Mouse (Mus musculus) limb, embryonic 10.5 days (tissue): ENCODE data around the gene Nfyc. TPM values are rescaled to one million over a fixed set of nuclear protein-coding genes. Genes with fewer than 3 reads are reported as not detected.
A peak's percentile ranks its signal among the peaks of the same experiment; 100 is the strongest.

Experiments
- DNase-seq: peaks from one replicate; pipeline ENCODE4 v3.0.0-alpha.2; 2017; ENCODE audit warnings: low spot score
- H3K27ac ChIP-seq: fragments of 300-500 bp; sonication (generic); 2 replicates; pipeline ENCODE4 v1.5.1; 2016; ENCODE audit warnings: mild to moderate bottlenecking
- H3K27me3 ChIP-seq: fragments of 300-500 bp; sonication (generic); 2 replicates; pipeline ENCODE4 v1.6.1; 2016; ENCODE audit warnings: low read depth, mild to moderate bottlenecking; ENCODE audit not compliant: poor library complexity, severe bottlenecking
- H3K36me3 ChIP-seq: fragments of 300-500 bp; sonication (generic); 2 replicates; pipeline ENCODE4 v1.6.1; 2016; ENCODE audit warnings: mild to moderate bottlenecking, moderate library complexity
- H3K4me1 ChIP-seq: fragments of 300-500 bp; sonication (generic); 2 replicates; pipeline ENCODE4 v1.6.1; 2016
- H3K4me3 ChIP-seq: fragments of 300-500 bp; sonication (generic); 2 replicates; pipeline ENCODE4 v1.5.1; 2016; ENCODE audit warnings: mild to moderate bottlenecking, moderate library complexity
- H3K9me3 ChIP-seq: fragments of 300-500 bp; sonication (generic); replicated peaks from 2 replicates; pipeline ENCODE4 v1.6.1; 2016; ENCODE audit warnings: mild to moderate bottlenecking
- WGBS: fragments of 180-500 bp; shearing (Covaris S2); methylation state at CpG from one replicate; pipeline ENCODE4 v1.1.7; 2016; 5-methylcytosine and 5-hydroxymethylcytosine counted together
- polyA plus RNA-seq: library from polyadenylated mRNA; unstranded; fragments of >200 nt; fragmentation: Nextera tagmentation; extraction: Ambion mirVana; gene quantifications from 2 replicates; pipeline ENCODE4 v1.2.1, GENCODE M21; 2016

The Nfyc gene
- polyA plus RNA-seq, 1 experiment from 2014 or later = 129 TPM

- peaks cover 10% of the 10 kb centered on the region for H3K36me3 ChIP-seq
- no peak for DNase-seq
- no peak overlapping the region for H3K4me3 ChIP-seq
- H3K9me3 ChIP-seq = no peaks in the 10 kb centered on the region
- peaks cover 4% of the 10 kb centered on the region for H3K4me1 ChIP-seq
- H3K27me3 ChIP-seq = no peaks in the 10 kb centered on the region
- 95% methylated on average over 5 of the region's 5 CpGs for WGBS
- no peak overlapping the region for H3K27ac ChIP-seq
These were observed 33.2 kb downstream of the Nfyc start for GRCm38 (mm10) chr4:120797985-120798725.

GRCm38 (mm10) chr4:120796687-120797086, 34.7 kb downstream of the Nfyc start:
- no peaks in the 10 kb centered on the region for H3K27me3 ChIP-seq
- H3K27ac ChIP-seq = no peak overlapping the region
- no peak overlapping the region for H3K4me3 ChIP-seq
- H3K4me1 ChIP-seq = peaks cover 4% of the 10 kb centered on the region
- no peak for DNase-seq
- no peaks in the 10 kb centered on the region for H3K9me3 ChIP-seq
- peaks cover 10% of the 10 kb centered on the region for H3K36me3 ChIP-seq
- 88% methylated on average over 2 of the region's 2 CpGs for WGBS

GRCm38 (mm10) chr4:120795646-120796045, 35.7 kb downstream of the Nfyc start:
- WGBS = 91% methylated on average over 1 of the region's 1 CpGs
- H3K27ac ChIP-seq = no peak overlapping the region
- no peak overlapping the region for H3K4me3 ChIP-seq
- H3K9me3 ChIP-seq = no peaks in the 10 kb centered on the region
- H3K4me1 ChIP-seq = peaks cover 4% of the 10 kb centered on the region
- H3K36me3 ChIP-seq = peaks cover 7% of the 10 kb centered on the region
- DNase-seq = no peak
- H3K27me3 ChIP-seq = no peaks in the 10 kb centered on the region

- H3K4me1 ChIP-seq = peaks cover 4% of the 10 kb centered on the region
- H3K36me3 ChIP-seq = peaks cover 29% of the 10 kb centered on the region
- H3K9me3 ChIP-seq = no peaks in the 10 kb centered on the region
- H3K27me3 ChIP-seq = no peaks in the 10 kb centered on the region
- no peak for DNase-seq
- WGBS = 96% methylated on average over 2 of the region's 2 CpGs
- H3K4me3 ChIP-seq = no peak overlapping the region
- H3K27ac ChIP-seq = no peak overlapping the region
These were observed 38.5 kb downstream of the Nfyc start for GRCm38 (mm10) chr4:120792918-120793317.

GRCm38 (mm10) chr4:120790027-120790426, 41.3 kb downstream of the Nfyc start:
- H3K36me3 ChIP-seq = peaks cover 58% of the 10 kb centered on the region
- WGBS = 95% methylated on average over 4 of the region's 4 CpGs

GRCm38 (mm10) chr4:120755801-120756200, 75.6 kb downstream of the Nfyc start:
- H3K9me3 ChIP-seq = no peaks in the 10 kb centered on the region
- H3K4me3 ChIP-seq = no peak overlapping the region
- H3K27me3 ChIP-seq = peaks cover 22% of the 10 kb centered on the region
- DNase-seq = no peak
- WGBS = 60% methylated on average over 5 of the region's 5 CpGs
- H3K36me3 ChIP-seq = peaks cover 46% of the 10 kb centered on the region
- no peak overlapping the region for H3K27ac ChIP-seq
- no peaks in the 10 kb centered on the region for H3K4me1 ChIP-seq

More at GRCm38 (mm10) chr4:120790027-120790426, 41.3 kb downstream of the Nfyc start:
- H3K4me3 ChIP-seq = no peak overlapping the region
- H3K27me3 ChIP-seq = no peaks in the 10 kb centered on the region
- no peak overlapping the region for H3K27ac ChIP-seq
- no peak for DNase-seq
- H3K9me3 ChIP-seq = no peaks in the 10 kb centered on the region
- H3K4me1 ChIP-seq = no peaks in the 10 kb centered on the region

- Histone ChIP-seq H3K36me3 (peaks cover 41% of the 10 kb centered on the region), H3K4me1 (no peaks in the 10 kb centered on the region), H3K9me3 (no peaks in the 10 kb centered on the region), H3K27me3 (peaks cover 27% of the 10 kb centered on the region), H3K27ac (no peak overlapping the region), H3K4me3 (no peak overlapping the region)
- peak; percentile 79 for DNase-seq
- WGBS = 0% methylated on average over 1 of the region's 1 CpGs
These were observed 76.1 kb downstream of the Nfyc start for GRCm38 (mm10) chr4:120755299-120755698.

- H3K9me3 ChIP-seq = no peaks in the 10 kb centered on the region
- no peak for DNase-seq
- no peaks in the 10 kb centered on the region for H3K36me3 ChIP-seq
- no peak overlapping the region for H3K27ac ChIP-seq
- H3K4me3 ChIP-seq = no peak overlapping the region
- 35% methylated on average over 2 of the region's 2 CpGs for WGBS
- H3K27me3 ChIP-seq = peaks cover 84% of the 10 kb centered on the region
- H3K4me1 ChIP-seq = peaks cover 30% of the 10 kb centered on the region
These were observed 81.8 kb downstream of the Nfyc start for GRCm38 (mm10) chr4:120749601-120750000.

GRCm38 (mm10) chr4:120747941-120748866, 83.2 kb downstream of the Nfyc start, which contains the start of gene Kcnq4:
Gene Kcnq4, minus strand, starts transcription at chr4:120748612.
- no peaks in the 10 kb centered on the region for H3K9me3 ChIP-seq
- 2% methylated on average over 42 of the region's 42 CpGs for WGBS
- peaks cover 94% of the 10 kb centered on the region for H3K27me3 ChIP-seq
- H3K36me3 ChIP-seq = no peaks in the 10 kb centered on the region
- peak within 1 kb of the TSS; percentile 71 for H3K4me3 ChIP-seq
- H3K27ac ChIP-seq = peak within 1 kb of the TSS; percentile 1; the same call in 1 of the 2 replicates
- DNase-seq = no peak
- peaks cover 32% of the 10 kb centered on the region for H3K4me1 ChIP-seq

GRCm38 (mm10) chr4:120747243-120747792, 84.1 kb downstream of the Nfyc start:
- Histone ChIP-seq H3K27ac (peak overlapping the region; percentile 1; the same call in 1 of the 2 replicates), H3K36me3 (no peaks in the 10 kb centered on the region), H3K27me3 (peaks cover 100% of the 10 kb centered on the region), H3K4me1 (peaks cover 32% of the 10 kb centered on the region), H3K4me3 (peak overlapping the region; percentile 71), H3K9me3 (no peaks in the 10 kb centered on the region)
- 0% methylated on average over 56 of the region's 75 CpGs for WGBS
- DNase-seq = peak; percentile 61

- 2% methylated on average over 53 of the region's 53 CpGs for WGBS
These were observed 84.7 kb downstream of the Nfyc start for GRCm38 (mm10) chr4:120746552-120747150.

More at GRCm38 (mm10) chr4:120746552-120747150, 84.7 kb downstream of the Nfyc start:
- Histone ChIP-seq H3K4me1 (peaks cover 32% of the 10 kb centered on the region), H3K36me3 (no peaks in the 10 kb centered on the region), H3K4me3 (peak overlapping the region; percentile 71), H3K9me3 (no peaks in the 10 kb centered on the region), H3K27me3 (peaks cover 100% of the 10 kb centered on the region), H3K27ac (peak overlapping the region; percentile 1; the same call in 1 of the 2 replicates)
- peak; percentile 54 for DNase-seq
